Mouse (Mus musculus) adrenal gland, adult 2 months (tissue): Measurements from ENCODE around the gene Serpina6. TPM values are rescaled to one million over a fixed set of nuclear protein-coding genes. Genes with fewer than 3 reads are reported as not detected.
"Not testable (repeated sequence)": the region's sequence is repeated elsewhere in the genome, so short reads cannot be mapped to it uniquely, and the experiment has no call there.

Experiments
- DNase-seq: peaks from one replicate; pipeline ENCODE4 v3.0.0; 2021
- long read RNA-seq: library from polyadenylated mRNA; stranded (forward); transcript quantifications from one replicate; pipeline ENCODE4 v2.0.0, GENCODE M21; 2021
- polyA plus RNA-seq: library from polyadenylated mRNA; depleted of rRNA; stranded (reverse); fragments of >200 nt; gene quantifications from 2 replicates; pipeline ENCODE4 v1.2.3, GENCODE M21; 2012; rRNA removed
- total RNA-seq, 2 experiments: library from RNA; stranded (reverse); gene quantifications; 2 replicates each; pipeline ENCODE4 v1.2.3; 2021

Serpina6 gene
- total RNA-seq (1 to 10 TPM; 1.7 to 5.4 TPM), polyA plus RNA-seq (0.27 and 1.3 TPM in 2 replicates)
- long read RNA-seq, partial matches to known transcripts: 0 of 1 reads
- long read RNA-seq, other reads (novel, unspliced or antisense): 0 of 1 reads

DNA sequence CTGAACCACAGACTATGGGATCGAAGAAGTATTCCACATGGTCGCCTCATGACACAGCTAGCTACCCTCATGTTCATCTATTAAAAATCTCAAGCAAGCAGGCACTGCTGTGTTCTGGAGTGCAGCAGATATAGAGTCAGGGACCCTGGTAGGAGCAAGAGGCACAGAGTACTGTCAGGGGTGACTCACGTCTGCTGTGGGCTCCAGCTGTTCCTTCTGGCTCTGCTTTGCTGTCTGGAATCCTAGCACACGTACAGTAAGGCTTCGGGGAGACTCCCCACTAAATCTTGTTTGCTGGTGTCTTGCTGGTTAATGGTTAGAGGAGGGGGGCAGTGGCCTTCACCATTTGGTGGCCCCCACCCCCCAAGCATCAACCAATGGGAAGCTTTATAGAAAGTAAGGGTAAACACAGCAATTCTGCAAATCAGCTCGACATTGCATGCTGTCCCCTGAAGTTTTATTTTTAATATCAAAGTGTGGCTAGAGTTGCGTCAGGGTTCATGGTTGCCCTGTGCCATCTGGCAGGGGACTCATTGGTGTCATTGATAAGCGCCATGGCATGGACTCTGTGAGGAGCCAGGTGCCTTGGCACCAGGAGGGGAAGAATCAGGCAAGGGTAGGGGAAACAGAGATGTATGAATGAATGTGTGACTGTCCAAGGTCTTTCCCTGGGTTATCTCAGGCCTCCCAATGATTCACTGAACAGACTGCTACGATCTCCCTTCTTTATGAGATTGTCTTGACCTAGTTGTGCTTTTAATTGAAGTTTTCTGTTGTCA is at the start of gene Serpina6:
TSS of gene Serpina6 (minus strand) at position 365 of the 779 bp plus-strand sequence.
- DNase-seq: peak; percentile 61

DNA sequence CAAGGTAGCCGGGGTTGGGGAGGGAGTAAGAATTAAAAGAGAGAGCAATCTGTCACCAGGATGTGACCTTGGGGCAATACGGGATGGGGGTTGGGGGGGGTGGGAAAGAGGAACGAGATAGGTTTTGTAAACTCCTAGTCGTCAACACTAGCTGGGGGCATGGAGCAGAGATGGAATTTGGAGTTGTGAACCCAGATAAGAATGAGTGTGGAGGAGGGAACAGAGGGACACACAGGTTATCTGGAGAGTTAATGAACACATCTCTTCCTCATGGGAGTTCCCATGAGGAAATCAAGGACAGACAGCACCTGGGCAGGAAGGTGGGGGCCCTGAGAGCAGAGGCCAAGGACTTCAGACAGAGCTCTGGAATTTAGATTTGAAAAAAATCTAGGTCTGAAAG is 49.1 kb upstream of the Serpina6 start:
- no peak for DNase-seq

DNA sequence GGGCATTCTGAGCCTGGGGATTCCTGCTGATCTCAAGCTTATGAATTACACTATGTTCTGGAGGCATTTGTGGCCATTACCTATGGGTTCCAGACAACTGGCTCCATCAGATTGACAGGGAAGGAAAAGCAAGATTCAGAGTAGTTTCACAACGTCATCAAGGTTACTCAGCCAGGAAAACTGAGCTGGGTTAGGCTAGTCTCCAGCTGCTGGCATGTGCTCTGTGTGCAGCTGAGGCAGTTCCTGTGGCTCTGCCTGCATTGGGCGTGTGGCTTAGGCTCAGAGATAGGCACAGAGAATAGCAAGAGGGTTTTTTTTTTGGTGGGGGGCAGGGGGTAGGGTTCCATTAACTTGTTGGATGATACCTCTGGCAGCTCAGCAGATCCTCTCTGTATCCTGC is 48.5 kb upstream of the Serpina6 start:
- peak; percentile 42 for DNase-seq

DNA sequence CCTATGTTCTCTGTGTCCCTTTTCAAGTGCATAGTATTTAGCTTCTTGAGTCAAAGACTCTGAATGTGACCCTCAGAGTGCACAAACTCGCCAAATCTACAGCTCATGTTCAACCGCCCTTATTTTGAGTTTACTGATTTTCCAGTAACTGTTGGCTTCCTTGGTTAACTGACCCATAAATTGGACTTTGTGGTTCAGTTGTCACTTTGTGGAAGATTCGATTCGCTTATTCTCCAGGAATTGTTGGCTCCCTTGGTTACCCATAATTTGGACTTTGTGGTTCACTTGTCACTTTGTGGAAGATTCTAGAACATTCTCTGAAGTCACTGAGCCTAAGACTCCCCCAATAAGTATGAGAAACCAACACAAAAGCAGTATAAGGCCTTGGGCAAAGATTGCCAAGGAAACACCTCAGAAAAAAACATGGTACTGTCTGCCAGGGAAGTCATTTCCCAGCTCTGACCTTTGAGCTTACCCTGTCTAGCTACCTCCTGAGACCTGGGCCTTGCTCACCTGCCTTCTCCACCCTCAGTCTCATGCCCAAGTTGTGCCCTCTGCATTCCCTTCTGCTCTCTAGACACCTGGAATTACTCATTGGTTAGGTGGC is 43.2 kb upstream of the Serpina6 start:
- no peak for DNase-seq

DNA sequence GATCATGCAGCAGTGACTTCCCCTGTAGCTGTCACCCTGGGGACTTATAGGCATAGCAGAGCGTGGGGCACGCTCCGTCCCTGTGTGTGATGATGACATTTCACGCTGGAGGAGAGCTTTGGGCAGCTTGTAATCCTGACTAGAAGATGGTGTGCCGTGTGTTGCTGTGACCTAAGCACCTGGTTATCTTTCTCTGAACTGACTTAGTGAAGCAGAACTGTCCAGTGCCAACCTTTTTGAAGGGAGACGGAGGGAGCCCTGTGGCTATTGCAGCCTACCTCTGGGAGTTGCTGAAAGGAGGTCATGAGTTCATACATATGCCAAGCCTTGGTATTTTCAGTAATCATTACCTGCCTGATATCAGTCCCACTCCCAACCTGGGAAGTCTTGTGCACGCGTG is 38.4 kb upstream of the Serpina6 start, which contains the start of gene Serpina1f:
TSS of gene Serpina1f (minus strand) at position 101 of the 400 bp plus-strand sequence.
- no peak for DNase-seq

DNA sequence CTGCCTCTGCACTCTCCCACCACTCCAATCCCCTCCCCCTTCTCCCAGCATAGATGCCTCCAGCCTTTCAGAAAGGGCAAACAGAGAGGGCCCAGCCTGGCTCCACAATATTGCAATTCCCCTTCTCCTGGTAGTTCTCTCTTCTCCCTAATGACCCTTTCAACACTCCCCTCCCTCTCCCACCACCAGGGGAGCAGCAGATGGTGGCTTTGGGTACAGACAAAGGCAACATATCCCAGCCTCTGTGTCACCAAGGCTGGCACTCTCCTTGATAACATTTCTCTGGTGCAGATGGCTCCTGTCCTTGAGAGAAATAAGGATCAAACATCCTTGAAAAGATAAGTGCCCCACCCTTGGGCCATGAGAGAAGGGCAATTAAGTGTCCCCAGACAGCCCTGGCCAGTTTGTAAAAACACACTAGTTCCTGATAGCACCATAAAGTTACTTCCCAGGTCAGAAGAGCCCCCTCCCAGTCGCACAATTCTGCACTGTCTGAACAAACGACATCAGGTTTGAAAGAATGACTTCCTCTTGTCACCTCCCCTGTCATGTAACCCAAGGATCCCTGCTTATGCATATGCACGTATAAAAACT is 31.3 kb upstream of the Serpina6 start:
- DNase-seq: peak; percentile 31

DNA sequence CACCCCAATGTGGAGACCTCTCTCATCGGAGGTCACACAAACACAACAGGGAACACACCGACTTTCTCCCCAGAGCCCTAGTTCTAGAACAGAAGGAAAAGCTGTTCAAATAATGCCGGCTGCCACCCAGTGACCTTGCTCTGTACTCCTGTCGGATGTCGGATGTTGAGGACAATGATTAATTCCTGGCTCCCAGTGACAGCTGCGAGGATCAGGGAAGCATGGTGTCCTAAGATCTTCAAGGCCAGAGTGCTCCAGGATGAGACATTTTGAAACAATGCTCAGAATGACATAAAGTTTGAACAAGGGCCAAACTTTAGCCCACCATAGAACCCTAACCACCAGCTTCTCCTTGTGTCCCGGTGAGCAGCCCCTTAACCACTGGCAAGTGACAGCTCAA is 30.0 kb upstream of the Serpina6 start:
- DNase-seq: peak; percentile 50

DNA sequence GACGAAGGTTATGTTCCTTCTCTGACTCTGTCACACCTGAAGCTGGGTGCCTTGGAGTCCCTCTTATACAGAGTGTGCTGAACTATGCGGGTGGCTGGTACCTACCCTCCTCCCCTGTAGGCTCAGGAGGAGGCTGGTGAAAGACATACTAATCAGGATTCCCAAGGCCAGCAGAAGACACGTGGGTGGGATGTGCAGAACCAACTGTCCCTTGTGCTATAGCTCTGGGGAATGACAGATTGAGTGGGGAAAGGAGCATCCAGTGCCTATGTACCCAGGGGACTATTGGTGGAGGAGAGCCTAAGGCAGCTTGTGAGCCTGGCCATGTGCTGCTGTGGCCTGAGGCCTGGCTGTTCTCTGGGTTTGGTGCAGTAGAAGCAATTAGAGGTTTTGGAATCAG is 29.0 kb upstream of the Serpina6 start:
- no peak for DNase-seq

DNA sequence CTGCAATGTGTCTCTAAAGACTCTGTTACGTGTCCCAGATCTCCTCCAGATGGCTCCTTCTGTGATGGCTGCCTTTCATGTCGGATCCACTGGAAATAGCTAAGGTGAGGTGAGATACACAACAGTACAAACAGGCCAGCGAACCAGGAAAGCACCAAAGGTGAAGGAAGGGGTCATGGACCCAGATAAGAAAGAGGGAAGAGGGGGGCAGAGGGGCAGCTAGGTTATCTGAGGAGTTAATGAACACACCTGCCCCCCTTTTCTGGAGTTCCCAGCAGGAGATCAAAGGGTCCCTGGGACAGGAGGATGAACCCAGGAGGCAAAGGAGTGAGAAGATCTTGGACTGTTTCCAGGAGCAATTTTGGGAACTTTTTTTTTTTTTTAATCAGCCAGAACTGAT is 28.4 kb upstream of the Serpina6 start:
- DNase-seq: no peak

DNA sequence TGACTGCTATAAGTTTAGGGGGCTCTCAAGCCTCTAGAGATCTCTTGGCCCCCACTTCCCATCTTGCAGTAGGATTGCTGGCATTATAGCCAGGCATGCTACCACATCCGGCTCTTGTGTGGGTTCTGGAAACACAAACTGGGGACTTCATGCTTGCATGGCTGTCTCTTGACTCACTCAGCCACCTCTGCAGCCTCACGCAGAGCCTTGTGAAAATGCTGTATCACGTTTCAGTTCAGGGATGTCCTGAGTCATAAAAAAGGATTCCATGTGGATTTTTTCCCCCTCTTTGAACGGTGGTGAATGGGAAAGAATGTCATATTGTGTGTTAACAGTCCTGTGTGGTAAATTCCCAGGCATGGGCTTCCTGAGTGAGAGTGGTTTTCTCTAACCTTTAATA is 26.8 kb upstream of the Serpina6 start:
- no peak for DNase-seq

DNA sequence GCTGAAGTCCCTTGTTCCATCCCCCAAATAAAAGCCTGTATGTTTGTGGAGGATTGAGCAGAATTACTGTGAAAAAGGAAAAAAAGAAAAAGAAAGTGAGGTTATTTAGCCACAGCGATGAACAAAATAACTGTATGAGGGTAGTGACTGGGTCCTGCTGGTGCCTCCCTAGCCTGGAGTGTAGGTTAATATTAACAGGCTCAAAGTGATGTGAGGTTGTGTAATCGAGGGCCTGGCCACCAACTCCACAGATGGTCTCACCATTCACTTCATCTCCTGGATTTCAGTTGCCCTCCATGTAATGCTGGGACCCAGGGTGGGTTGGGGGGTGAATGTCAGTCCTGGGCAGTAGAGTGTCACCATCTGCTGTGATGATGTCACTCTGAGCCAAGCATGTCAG is 24.7 kb upstream of the Serpina6 start:
- no peak for DNase-seq

DNA sequence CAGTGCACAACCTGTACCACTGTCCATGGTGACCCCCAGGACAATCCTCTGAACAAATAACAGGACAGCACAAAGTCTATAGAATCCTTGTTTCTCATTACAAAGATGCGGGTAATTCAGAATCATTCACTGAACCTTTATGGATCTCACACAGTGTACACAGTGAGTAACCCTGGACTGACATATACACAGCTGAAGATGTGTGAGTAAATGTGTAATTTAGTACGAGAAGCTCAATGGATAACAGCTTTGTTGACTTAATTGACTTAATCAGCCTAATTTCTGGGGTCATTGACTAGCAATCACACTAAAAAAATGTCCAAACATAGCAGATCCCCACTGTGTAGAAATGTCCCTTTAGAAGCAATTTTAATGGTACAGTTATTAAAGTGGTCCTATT is 24.2 kb upstream of the Serpina6 start:
- DNase-seq: no peak

DNA sequence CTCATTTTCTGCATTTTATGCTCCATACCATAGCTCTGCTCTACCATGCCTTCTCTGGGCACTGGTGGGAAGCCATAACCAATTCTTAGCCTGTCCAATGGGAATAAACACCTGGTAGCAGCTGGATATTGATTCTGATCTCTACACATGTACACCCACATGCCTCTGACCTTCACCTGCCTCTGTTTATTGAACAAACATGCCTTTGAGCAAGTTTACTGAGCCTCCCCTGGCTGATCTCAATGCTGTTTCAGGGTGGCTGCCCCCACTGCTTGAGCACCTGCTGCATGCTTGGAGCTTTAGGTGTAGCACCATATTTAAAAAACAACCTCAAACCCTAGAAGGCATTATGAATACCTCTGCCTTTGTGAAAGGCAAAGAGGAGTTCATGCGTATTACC is 22.8 kb upstream of the Serpina6 start:
- not testable (repeated sequence) for DNase-seq

DNA sequence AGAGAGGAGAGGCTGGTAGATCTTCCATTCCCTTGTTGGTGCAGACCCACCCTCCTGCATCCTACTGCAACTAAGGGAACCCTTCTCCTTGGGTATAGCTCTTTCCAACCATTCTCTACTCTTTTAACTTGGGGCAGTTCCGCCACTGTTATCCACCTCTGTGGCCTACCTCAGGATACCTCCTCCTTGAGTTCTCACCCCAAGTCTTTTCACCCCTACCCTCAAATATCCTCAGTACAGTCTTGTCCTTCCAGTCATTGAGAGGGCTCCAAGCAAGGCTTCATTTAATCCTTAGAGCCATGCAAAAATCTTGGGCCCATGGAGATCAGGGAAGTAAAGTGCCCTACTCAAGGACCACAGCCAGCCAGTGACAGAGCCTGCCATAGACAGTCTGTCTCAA is 19.0 kb upstream of the Serpina6 start, which contains the start of gene Serpina16:
TSS of gene Serpina16 (minus strand) at position 101 of the 400 bp plus-strand sequence.
- DNase-seq: no peak

DNA sequence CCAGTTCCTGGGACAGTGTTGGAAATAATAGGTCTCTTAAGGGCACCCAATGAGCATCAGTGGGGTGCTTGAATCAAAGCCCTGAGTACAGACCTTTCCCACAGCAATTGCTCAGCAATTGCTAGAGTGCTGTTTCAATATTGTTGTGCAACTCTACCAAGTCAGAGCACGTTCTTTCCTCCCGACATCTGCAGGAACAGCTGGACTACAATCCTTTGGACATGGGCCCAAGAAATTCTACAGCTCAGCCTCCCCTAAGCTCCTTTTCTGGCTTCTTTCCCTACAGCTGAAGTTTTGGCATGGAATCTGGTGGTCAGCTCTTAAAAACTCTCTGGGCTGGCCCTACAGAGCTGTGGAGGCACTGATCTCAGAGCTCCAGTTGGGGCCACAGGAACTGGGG is 16.2 kb upstream of the Serpina6 start:
- no peak for DNase-seq

DNA sequence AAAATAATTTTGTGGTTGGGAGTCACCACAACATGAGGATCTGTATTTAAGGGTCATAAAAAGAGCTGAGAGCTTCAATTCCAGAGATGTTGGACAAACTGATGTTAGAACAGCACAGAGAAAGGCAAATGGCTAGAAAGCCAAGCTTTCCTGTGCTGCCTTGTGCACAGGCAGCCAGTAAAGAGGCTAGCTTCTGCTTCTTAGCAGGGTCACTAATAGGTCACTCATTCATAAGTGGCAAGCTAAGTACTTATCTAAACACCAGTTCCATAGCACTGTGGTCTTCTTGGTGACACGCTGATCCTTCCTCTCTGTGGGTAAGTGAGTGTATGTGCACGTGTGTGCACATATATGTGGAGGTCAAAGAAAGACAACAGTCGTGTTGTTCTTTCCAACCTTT is 14.5 kb upstream of the Serpina6 start:
- DNase-seq: no peak

DNA sequence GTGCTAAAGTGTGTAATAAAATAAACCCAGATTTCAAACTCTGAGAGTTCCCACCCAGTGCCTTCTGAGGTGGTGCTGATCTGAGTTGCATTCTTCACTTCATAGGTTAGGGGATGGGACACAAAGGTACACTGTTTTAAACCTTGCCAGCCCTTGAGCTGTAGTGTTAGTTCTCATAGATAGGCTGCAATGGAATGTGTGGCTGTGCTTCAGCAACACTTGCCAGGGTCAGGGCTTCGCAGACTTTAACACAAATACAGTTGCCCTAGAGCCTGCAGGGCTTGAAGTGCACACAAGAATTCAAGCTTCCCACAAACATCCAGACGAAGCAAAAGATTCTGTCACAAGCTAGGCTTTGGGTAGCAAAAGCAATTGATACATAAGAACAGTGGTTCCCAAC is 14.0 kb upstream of the Serpina6 start:
- DNase-seq: no peak

DNA sequence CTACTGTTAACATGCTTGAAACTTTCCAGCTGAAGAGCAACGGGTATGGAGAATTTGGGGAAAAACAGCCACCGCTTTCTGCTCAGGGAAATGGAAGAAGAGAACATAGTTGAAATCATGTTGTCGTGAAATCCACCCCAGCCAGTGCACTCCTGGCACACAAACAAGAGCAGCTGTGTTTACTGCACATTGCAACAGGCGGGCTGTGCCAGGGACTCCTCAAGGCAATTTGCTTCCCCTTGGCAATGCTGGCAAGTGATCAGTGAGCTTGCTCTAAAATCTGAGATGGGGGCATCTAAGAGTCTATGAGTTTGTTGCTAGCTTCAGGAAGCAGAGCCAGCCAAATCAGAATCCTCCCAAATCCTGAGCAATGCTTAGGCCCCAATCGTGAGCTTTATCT is 13.3 kb upstream of the Serpina6 start:
- DNase-seq: no peak

DNA sequence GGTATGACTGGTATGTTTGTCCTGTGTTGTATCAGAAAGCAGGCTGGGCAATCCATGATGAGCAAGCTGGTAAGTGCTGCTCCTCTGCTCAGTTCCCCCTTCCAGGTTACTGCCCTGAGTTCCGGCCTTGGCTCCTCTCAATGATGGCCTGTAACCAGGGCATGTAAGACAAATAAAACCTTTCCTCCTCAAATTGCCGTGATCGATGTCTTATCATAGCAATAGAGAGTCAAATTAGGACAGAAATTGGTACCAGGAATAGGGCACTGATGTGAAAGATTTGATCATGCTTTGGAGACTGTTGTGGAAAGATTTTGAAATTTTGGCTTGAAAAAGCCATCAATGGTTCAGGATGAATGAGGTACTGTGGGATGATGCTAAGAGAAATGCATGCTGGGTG is 8.3 kb upstream of the Serpina6 start:
- no peak for DNase-seq

DNA sequence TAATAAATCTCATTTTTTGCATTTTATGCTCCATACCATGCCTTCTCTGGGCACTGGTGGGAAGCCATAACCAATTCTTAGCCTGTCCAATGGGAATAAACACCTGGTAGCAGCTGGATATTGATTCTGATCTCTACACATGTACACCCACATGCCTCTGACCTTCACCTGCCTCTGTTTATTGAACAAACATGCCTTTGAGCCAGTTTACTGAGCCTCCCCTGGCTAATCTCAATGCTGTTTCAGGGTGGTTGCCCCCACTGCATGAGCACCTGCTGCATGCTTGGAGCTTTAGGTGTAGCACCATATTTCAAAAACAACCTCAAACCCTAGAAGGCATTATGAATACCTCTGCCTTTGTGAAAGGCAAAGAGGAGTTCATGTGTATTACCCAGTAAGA is 5.0 kb upstream of the Serpina6 start:
- not testable (repeated sequence) for DNase-seq

DNA sequence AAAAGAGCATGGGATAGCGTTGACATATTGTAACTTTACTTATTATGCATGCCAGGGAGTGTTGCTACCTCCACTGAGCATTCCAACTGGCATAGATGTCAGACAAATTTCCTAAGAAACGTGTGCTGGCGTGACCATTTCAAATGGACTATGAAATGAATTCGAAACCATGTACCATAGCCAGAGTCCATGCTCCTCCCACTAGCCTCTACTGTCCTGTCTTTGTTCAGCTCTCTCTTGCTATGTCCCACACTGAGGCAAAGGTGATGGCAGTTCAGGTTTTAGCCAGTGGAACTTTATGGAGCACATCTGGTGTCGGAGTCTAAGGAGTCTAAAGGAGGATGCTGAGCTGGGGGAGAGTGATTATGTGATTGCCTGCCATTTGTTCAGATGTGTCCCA is 3.1 kb upstream of the Serpina6 start:
- DNase-seq: no peak

DNA sequence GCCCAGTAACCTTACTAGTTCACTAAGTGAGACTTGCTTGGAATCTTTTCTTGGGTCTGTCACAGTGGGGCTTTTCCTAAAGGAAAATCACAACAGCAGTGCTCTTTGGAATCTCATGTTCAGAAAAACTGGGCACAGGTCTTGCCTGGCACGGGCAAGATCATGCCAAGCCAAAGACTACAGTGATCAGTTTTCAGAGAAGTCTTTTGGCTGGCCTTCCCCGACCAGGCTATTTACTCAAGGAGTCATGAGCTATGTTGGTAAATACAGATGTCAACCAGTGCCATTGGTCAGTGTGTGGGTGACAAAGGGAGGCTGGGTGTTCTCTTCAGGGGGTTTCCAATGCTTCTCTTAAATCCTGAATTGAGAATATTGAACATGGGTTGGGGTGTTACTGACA is 2.2 kb upstream of the Serpina6 start:
- DNase-seq: peak; percentile 42

DNA sequence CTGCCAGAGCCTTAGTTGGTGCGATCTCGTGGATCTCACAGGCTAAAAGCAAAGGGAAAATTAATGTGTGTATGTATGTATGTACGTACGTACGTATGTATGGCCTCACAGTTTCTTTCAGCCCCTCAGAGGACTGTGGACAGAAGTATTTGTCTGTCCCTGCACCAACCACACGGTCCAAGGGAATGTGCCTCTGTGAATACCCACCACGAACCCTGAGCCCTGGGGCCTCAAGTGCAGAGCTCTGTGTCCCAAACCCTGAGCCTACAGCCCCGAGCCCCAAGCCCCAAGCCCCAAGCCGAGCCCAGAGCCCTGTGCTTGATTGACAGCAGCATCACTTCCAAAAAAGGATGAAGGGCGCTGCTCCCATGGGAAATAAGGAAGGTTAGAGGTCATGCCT is 979 bp upstream of the Serpina6 start:
- DNase-seq: no peak
